Mouse (Mus musculus) neural tube, embryonic 15.5 days (tissue): ENCODE measurements around the gene Dnm3. TPM values are rescaled to one million over a fixed set of nuclear protein-coding genes. Genes with fewer than 3 reads are reported as not detected.

Source experiments
- ATAC-seq: fragments of 200-750 bp; cut with Nextera tagmentation; 2 replicates; pipeline ENCODE4 v1.8.0; 2017; ENCODE audit warnings: mild to moderate bottlenecking, moderate TSS enrichment, moderate library complexity; ENCODE audit not compliant: low FRiP score
- H3K27ac ChIP-seq: fragments of 300-500 bp; sonication (generic); replicated peaks from 2 replicates; pipeline ENCODE4 v1.5.1; 2015; ENCODE audit warnings: mild to moderate bottlenecking, inconsistent platforms
- H3K27me3 ChIP-seq: fragments of 300-500 bp; sonication (generic); replicated peaks from 2 replicates; pipeline ENCODE4 v1.6.1; 2015; ENCODE audit warnings: inconsistent platforms
- H3K36me3 ChIP-seq: fragments of 300-500 bp; sonication (generic); 2 replicates; pipeline ENCODE4 v1.6.1; 2015; ENCODE audit warnings: inconsistent platforms
- H3K4me1 ChIP-seq: fragments of 300-500 bp; sonication (generic); 2 replicates; pipeline ENCODE4 v1.6.1; 2015; ENCODE audit warnings: inconsistent platforms
- H3K4me2 ChIP-seq: fragments of 300-500 bp; sonication (generic); 2 replicates; pipeline ENCODE4 v1.6.1; 2015; ENCODE audit warnings: inconsistent platforms, mild to moderate bottlenecking, moderate library complexity
- H3K4me3 ChIP-seq: fragments of 300-500 bp; sonication (generic); replicated peaks from 2 replicates; pipeline ENCODE4 v1.5.1; 2015; ENCODE audit warnings: mild to moderate bottlenecking, inconsistent platforms
- H3K9ac ChIP-seq: fragments of 300-500 bp; sonication (generic); replicated peaks from 2 replicates; pipeline ENCODE4 v1.6.1; 2015; ENCODE audit warnings: mild to moderate bottlenecking, inconsistent platforms
- H3K9me3 ChIP-seq: fragments of 300-500 bp; sonication (generic); replicated peaks from 2 replicates; pipeline ENCODE4 v1.6.1; 2016; ENCODE audit warnings: inconsistent platforms
- WGBS: fragments of 180-500 bp; shearing (Covaris S2); methylation state at CpG from one replicate; pipeline ENCODE4 v1.1.7; 2015; ENCODE audit warnings: mixed read lengths; 5-methylcytosine and 5-hydroxymethylcytosine counted together
- polyA plus RNA-seq: library from polyadenylated mRNA; unstranded; fragments of >200 nt; fragmentation: Nextera tagmentation; extraction: Ambion mirVana; gene quantifications from 2 replicates; pipeline ENCODE4 v1.2.1, GENCODE M21; 2015

The Dnm3 gene
- polyA plus RNA-seq, 1 experiment from 2014 or later, result 60.8 TPM

DNA sequence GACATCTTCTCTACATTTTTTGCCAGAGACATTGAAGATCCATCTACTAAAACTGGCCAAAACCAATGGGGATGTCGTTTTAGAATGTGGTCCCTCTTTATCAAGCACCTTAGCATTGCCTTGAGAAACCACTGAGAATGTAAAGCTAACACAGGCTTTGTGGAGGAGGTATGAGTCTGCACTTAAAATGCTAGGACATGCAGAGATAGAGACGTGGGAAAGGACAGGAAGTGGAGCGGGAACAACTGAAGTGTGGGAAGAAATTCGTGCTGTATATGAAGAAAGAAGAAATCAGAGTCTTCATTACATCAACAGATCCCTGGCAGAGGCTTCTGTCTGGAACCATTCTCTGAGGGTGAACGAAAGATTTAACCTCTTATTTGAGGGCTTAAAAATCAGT lies 121.4 kb downstream of the Dnm3 start:
- no peak overlapping the region for H3K4me3 ChIP-seq
- H3K4me2 ChIP-seq, result no peak overlapping the region
- no peak overlapping the region for H3K9ac ChIP-seq
- 78% methylated on average over 5 of the region's 5 CpGs for WGBS
- no peak overlapping the region for H3K27ac ChIP-seq
- no peak for ATAC-seq
- H3K4me1 ChIP-seq, result peaks cover 14% of the 10 kb centered on the region
- no peaks in the 10 kb centered on the region for H3K27me3 ChIP-seq
- H3K9me3 ChIP-seq, result no peaks in the 10 kb centered on the region
- no peaks in the 10 kb centered on the region for H3K36me3 ChIP-seq

- ATAC-seq, result no peak
- H3K4me1 ChIP-seq, result peaks cover 10% of the 10 kb centered on the region
- WGBS, result 81% methylated on average over 4 of the region's 4 CpGs
Observed at GRCm38 (mm10) chr1:162354780-162355179, 123.1 kb downstream of the Dnm3 start.

GRCm38 (mm10) chr1:162353831-162354230 lies 124.0 kb downstream of the Dnm3 start:
- H3K36me3 ChIP-seq, result no peaks in the 10 kb centered on the region
- no peaks in the 10 kb centered on the region for H3K9me3 ChIP-seq
- H3K4me3 ChIP-seq, result no peak overlapping the region
- 68% methylated on average over 4 of the region's 4 CpGs for WGBS
- no peak overlapping the region for H3K4me2 ChIP-seq
- no peak overlapping the region for H3K27ac ChIP-seq
- peaks cover 6% of the 10 kb centered on the region; the same call in 1 of the 2 replicates for H3K4me1 ChIP-seq
- no peak overlapping the region for H3K9ac ChIP-seq
- ATAC-seq, result no peak
- H3K27me3 ChIP-seq, result no peaks in the 10 kb centered on the region

More at GRCm38 (mm10) chr1:162354780-162355179, 123.1 kb downstream of the Dnm3 start:
- Histone ChIP-seq H3K27me3 (no peaks in the 10 kb centered on the region), H3K9me3 (no peaks in the 10 kb centered on the region), H3K36me3 (no peaks in the 10 kb centered on the region), H3K4me3 (no peak overlapping the region), H3K9ac (no peak overlapping the region), H3K27ac (no peak overlapping the region), H3K4me2 (no peak overlapping the region)

- no peak overlapping the region for H3K9ac ChIP-seq
- H3K4me2 ChIP-seq, result no peak overlapping the region
- no peaks in the 10 kb centered on the region for H3K27me3 ChIP-seq
- 0 out of 2 replicates have a peak, but pooled peaks have one; percentile 18 for ATAC-seq
- no peak overlapping the region for H3K27ac ChIP-seq
- no peaks in the 10 kb centered on the region for H3K36me3 ChIP-seq
- H3K4me3 ChIP-seq, result no peak overlapping the region
- no peaks in the 10 kb centered on the region for H3K4me1 ChIP-seq
- 67% methylated on average over 6 of the region's 6 CpGs for WGBS
- H3K9me3 ChIP-seq, result no peaks in the 10 kb centered on the region
Observed at GRCm38 (mm10) chr1:162349306-162349705, 128.5 kb downstream of the Dnm3 start.

GRCm38 (mm10) chr1:162346456-162347011 lies 131.3 kb downstream of the Dnm3 start:
- no peaks in the 10 kb centered on the region for H3K27me3 ChIP-seq
- ATAC-seq, result peak; percentile 72

DNA sequence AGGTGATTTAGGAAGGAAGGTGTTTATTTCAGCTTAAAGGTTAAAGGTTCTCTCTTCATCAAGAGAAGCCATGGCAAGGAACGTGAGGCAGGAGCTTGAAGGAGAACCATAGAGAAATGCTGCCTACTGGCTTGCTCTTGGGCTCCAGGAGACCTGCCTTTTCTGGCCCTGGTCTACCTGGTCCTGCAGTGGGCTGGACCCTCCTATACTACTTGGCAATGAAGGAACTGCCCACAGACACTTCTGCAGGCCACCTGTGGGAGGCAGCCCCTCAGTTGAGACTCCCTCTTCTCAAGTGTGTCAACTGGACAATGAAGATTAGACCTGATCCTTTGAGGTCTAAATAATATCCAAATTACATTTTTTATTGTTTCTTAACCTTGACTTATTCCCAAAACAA lies 140.7 kb downstream of the Dnm3 start:
- H3K36me3 ChIP-seq, result no peaks in the 10 kb centered on the region
- H3K9me3 ChIP-seq, result no peaks in the 10 kb centered on the region
- no peaks in the 10 kb centered on the region for H3K4me1 ChIP-seq
- H3K27me3 ChIP-seq, result no peaks in the 10 kb centered on the region
- WGBS, result 93% methylated on average over 1 of the region's 1 CpGs
- no peak; the same call in 1 of the 2 replicates for ATAC-seq
- no peak overlapping the region for H3K4me2 ChIP-seq
- no peak overlapping the region for H3K4me3 ChIP-seq
- H3K9ac ChIP-seq, result no peak overlapping the region
- H3K27ac ChIP-seq, result no peak overlapping the region

More at GRCm38 (mm10) chr1:162346456-162347011, 131.3 kb downstream of the Dnm3 start:
- no peak overlapping the region for H3K4me2 ChIP-seq
- H3K36me3 ChIP-seq, result no peaks in the 10 kb centered on the region
- H3K9me3 ChIP-seq, result no peaks in the 10 kb centered on the region
- H3K4me1 ChIP-seq, result no peaks in the 10 kb centered on the region
- 61% methylated on average over 4 of the region's 4 CpGs for WGBS
- no peak overlapping the region for H3K9ac ChIP-seq
- no peak overlapping the region for H3K27ac ChIP-seq
- H3K4me3 ChIP-seq, result no peak overlapping the region

GRCm38 (mm10) chr1:162336640-162337039 lies 141.2 kb downstream of the Dnm3 start:
- H3K9me3 ChIP-seq, result no peaks in the 10 kb centered on the region
- no peak overlapping the region for H3K4me3 ChIP-seq
- no peak overlapping the region for H3K9ac ChIP-seq
- peak; percentile 82; the same call in 1 of the 2 replicates for ATAC-seq
- no peak overlapping the region for H3K4me2 ChIP-seq
- H3K36me3 ChIP-seq, result no peaks in the 10 kb centered on the region
- 43% methylated on average over 1 of the region's 1 CpGs for WGBS
- H3K4me1 ChIP-seq, result no peaks in the 10 kb centered on the region
- H3K27me3 ChIP-seq, result no peaks in the 10 kb centered on the region
- no peak overlapping the region for H3K27ac ChIP-seq

DNA sequence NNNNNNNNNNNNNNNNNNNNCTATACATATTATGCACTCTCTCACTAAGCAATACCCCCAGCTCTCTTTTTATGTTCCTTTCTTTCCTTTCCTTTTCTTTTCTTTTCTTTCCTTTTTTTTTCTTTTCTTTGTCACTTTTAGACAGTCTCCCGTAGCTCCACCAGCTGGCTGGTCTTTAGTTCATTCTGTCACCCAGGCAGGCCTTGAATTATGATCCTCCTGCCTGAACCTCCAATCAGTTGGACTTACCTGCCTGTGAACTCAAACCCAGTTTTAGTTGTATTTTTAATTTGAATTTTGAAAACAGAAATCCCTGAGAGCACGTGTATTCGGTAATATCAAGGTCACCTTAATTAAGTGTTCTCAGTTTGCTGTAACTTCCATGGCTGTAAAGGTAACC lies 141.6 kb downstream of the Dnm3 start:
- Histone ChIP-seq H3K4me2 (no peak overlapping the region), H3K36me3 (no peaks in the 10 kb centered on the region), H3K9me3 (no peaks in the 10 kb centered on the region), H3K27ac (no peak overlapping the region), H3K4me3 (no peak overlapping the region), H3K4me1 (no peaks in the 10 kb centered on the region), H3K9ac (no peak overlapping the region), H3K27me3 (no peaks in the 10 kb centered on the region)
- no peak for ATAC-seq
- 47% methylated on average over 3 of the region's 3 CpGs for WGBS

- H3K9ac ChIP-seq, result no peak overlapping the region
- no peak overlapping the region for H3K27ac ChIP-seq
- H3K9me3 ChIP-seq, result no peaks in the 10 kb centered on the region
- H3K36me3 ChIP-seq, result no peaks in the 10 kb centered on the region
- no peak overlapping the region for H3K4me2 ChIP-seq
- no peak overlapping the region for H3K4me3 ChIP-seq
- no peaks in the 10 kb centered on the region for H3K27me3 ChIP-seq
- no peaks in the 10 kb centered on the region for H3K4me1 ChIP-seq
- ATAC-seq, result no peak
- WGBS, result 66% methylated on average over 4 of the region's 4 CpGs
Observed at GRCm38 (mm10) chr1:162328673-162329072, 149.2 kb downstream of the Dnm3 start.

DNA sequence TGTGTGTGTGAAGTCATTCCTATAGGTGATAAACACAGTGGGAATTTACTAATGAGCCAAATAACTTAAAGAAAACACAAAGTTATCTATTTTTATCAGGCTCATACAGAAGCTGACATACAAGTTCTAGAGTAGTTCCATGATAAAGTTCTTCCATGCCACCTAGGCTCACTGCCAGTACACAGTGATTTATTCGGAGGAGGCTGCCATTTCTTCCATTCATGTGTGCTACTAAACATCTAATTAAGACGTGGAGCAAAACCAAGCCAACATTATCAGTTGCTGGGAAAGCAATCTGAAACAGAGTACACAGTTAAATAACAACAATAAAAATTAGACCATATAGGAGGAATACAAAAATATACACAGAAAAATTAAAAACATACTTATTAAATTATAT lies 150.2 kb downstream of the Dnm3 start:
- no peak overlapping the region for H3K9ac ChIP-seq
- H3K4me2 ChIP-seq, result no peak overlapping the region
- H3K4me3 ChIP-seq, result no peak overlapping the region
- no peak for ATAC-seq
- H3K4me1 ChIP-seq, result no peaks in the 10 kb centered on the region
- H3K27me3 ChIP-seq, result no peaks in the 10 kb centered on the region
- no peak overlapping the region for H3K27ac ChIP-seq
- no peaks in the 10 kb centered on the region for H3K36me3 ChIP-seq
- 56% methylated on average over 2 of the region's 2 CpGs for WGBS
- H3K9me3 ChIP-seq, result no peaks in the 10 kb centered on the region

DNA sequence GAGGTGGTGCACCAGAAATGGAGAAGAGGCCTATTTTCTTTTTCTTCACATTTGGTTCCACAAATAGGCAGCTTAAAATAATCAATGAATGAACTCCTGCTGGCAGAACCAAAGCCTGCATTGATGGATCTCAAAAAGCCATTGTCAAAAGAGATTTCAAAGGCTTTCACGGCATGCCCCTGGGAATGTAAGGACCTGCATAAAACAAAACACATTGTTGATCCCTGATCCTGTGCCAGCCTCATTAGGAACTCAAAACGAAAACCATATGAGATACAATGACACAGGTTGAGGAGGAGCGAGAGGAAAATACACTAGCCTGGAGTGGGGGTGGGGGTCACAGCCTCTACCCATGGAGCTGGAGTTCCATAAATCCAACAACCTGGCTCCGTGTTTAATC lies 153.4 kb downstream of the Dnm3 start:
- 14% methylated on average over 4 of the region's 4 CpGs for WGBS

DNA sequence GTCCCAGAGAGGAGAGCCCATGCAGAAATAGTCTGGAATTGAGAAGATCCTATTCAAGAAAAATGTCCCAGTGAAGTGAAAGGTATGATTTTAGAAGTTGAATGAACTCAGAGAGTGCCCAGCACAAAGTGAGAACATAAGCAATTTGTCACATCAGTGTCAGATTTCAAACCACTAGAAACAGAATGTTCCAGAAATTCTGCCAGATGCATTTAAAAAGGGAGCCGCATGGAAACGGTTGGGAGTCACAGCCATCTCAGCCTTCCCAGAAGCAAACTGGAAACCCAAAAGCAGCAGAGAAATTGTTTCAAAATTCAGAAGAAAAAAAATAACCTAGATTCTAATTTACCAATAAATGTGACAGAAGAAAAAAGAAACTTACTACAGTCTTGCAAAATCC lies 154.7 kb downstream of the Dnm3 start:
- no peak overlapping the region for H3K4me3 ChIP-seq
- H3K4me1 ChIP-seq, result no peaks in the 10 kb centered on the region
- no peak overlapping the region for H3K4me2 ChIP-seq
- H3K9me3 ChIP-seq, result no peaks in the 10 kb centered on the region
- H3K27me3 ChIP-seq, result no peaks in the 10 kb centered on the region
- WGBS, result 83% methylated on average over 2 of the region's 2 CpGs
- no peak overlapping the region for H3K27ac ChIP-seq
- no peak overlapping the region for H3K9ac ChIP-seq
- H3K36me3 ChIP-seq, result peaks cover 4% of the 10 kb centered on the region; the same call in 1 of the 2 replicates
- no peak for ATAC-seq

More for the DNA sequence above, 153.4 kb downstream of the Dnm3 start:
- no peaks in the 10 kb centered on the region for H3K27me3 ChIP-seq
- H3K9ac ChIP-seq, result no peak overlapping the region
- no peak for ATAC-seq
- no peak overlapping the region for H3K4me2 ChIP-seq
- H3K36me3 ChIP-seq, result no peaks in the 10 kb centered on the region
- H3K27ac ChIP-seq, result no peak overlapping the region
- H3K9me3 ChIP-seq, result no peaks in the 10 kb centered on the region
- no peak overlapping the region for H3K4me3 ChIP-seq
- H3K4me1 ChIP-seq, result no peaks in the 10 kb centered on the region
